Mouse (Mus musculus): Measurements from ENCODE around the gene Tent5d.
A peak's percentile ranks its signal among the peaks of the same experiment; 100 is the strongest.

Gene Tent5d

DNA sequence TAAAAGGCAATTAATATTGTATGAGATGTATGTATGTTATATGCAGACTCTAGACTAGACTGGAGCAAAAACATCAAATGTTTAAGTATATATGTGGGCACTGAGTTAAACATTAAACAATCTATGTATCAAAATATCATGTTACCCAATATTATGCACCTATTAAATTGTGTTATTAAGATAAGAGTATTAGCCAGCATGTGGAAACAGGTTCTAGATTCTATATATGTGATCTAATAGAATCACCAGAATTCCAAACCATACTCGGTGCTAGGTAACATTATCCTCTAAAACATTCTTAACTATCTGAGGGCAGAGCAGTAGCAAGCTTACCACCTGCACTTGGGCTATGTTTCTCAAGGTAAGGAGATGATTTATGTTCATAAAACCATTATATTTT lies at the start of gene Tent5d:
Gene Tent5d (plus strand): TSS at position 301 of the 400 bp plus-strand sequence.
- no peak for DNase-seq (ENCODE audit: low spot score in 2 of 2)

DNA sequence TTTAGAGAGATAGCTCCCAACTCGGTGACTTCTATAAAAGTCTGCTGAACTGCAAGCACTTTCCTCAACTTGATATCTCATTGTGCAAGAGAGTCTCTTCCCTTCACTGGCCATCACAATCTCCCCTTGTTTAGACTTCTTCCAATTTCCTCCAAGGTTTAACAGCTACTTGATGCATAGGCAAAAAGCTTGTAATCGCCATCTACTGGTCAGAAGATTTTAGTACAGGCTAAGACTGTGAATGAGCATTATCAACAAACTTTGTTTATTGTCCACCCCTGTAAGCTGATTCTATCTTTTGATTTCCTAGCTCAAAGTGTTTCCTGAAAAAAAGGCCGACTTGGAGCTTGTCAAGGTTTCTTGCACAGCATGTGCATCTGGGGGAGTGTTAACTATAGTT lies 24.5 kb upstream of the Tent5d start:
- DNase-seq (ENCODE audit: low spot score in 2 of 2): no peak

DNA sequence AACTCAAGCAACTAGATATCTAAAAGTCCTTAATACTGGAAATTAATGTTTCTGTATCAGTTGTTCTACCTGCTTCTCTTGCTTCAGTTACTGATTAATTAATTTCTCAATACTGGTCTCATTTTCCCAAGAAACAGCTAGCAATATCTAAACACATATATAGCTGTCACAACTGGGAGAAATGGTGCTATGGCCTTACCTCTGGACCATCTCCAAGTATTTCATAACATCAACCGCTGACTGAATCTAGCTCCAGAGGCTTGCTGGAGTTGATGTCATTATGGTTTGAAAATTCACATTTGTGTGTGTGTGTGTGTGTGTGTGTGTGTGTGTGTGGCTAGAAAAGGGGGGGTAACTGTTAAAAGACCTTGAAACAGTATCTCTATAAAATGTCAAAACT lies 2.3 kb upstream of the Tent5d start:
- DNase-seq (ENCODE audit: low spot score in 2 of 2): no peak

DNA sequence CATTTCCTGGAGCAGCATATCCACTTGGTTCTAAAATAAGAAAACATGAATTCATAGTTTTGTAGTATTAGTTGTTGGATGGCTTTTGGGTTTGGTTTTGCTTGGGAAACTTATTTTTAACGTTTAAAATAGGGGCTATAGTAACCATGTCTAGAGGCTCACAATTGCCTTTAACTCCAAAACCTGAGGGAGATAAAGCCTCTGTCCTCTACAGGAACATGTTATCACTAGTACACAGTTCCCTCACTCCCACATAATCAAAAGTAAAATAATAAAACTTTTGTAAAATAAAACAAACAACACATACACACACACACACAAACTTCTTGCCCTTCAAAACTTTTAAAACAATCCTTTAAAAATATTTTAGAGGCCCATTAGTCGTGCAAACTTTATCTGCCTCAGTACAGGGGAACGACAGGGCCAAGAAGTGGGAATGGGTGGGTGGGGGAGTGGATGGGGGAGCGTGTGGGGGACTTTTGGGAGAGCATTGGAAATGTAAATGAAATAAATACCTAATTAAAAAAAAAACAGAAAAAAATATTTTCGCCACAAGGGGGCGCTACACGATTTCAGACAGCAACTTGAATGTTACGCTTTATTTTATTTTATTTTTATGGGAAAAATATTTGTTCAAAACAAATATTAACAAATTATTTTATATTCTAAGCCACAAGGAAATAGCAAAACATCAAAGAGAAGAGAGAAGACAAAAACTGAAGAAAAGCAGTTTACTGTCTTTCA lies 1.5 kb upstream of the Tent5d start:
- no peak for DNase-seq (ENCODE audit: low spot score in 2 of 2)

DNA sequence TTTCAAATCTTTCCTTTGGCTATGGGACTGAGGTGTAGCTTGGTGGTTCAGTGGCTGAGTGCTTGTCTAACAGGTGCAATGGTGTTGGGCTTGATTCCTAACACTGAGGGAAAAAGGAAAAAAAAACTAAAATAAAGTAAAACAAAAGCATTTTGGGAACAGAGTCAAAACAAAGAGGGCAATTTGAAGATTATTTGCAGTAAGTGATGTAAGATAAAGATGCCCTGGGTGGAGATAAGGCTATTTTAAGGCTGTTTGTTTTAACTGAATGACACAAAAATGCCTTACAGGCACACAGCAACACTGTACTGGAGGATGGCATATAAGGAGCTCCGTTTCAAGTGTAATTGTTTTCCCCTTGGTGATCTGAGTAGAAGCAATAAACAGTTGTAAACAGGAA lies 3.4 kb downstream of the Tent5d start:
- DNase-seq (ENCODE audit: low spot score in 2 of 2): no peak

DNA sequence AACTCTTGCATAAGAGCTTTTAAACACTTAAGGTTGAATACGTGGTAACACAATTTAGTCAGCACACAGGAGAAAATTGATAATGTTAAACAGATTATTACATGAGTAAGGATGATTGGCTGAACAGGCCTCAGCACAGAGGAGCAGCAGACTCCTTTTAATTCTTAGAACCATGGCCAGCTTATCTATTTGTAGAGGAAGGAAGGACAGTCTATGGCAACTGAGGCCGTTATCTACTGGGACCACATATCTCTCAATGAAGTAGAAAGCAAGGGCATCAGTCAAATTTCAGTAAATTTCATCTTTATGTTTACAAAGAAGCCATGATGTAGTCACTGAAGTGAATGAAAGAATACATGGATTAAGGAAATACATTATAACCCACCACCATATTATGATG lies 4.5 kb downstream of the Tent5d start:
- DNase-seq (ENCODE audit: low spot score in 2 of 2): no peak

DNA sequence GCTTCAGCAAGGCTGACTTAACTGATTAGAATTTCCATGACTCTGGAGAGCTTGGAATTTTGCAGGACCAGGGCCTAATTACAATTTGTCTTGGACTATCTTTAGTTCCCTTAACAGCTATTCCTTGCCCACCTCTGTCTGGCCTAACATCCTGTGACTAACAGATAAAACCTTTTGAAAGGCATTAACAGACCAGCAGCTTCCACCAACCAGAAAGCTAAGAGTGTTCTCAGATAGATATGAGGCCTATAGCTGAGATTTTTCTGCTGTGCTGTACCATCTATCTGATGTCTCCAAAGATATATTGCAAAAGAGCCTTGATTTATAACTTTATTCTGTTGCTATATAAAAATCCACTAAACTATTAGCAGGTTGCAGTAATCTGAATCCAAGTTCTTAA lies 19.7 kb downstream of the Tent5d start:
- DNase-seq (ENCODE audit: low spot score in 2 of 2): no peak

DNA sequence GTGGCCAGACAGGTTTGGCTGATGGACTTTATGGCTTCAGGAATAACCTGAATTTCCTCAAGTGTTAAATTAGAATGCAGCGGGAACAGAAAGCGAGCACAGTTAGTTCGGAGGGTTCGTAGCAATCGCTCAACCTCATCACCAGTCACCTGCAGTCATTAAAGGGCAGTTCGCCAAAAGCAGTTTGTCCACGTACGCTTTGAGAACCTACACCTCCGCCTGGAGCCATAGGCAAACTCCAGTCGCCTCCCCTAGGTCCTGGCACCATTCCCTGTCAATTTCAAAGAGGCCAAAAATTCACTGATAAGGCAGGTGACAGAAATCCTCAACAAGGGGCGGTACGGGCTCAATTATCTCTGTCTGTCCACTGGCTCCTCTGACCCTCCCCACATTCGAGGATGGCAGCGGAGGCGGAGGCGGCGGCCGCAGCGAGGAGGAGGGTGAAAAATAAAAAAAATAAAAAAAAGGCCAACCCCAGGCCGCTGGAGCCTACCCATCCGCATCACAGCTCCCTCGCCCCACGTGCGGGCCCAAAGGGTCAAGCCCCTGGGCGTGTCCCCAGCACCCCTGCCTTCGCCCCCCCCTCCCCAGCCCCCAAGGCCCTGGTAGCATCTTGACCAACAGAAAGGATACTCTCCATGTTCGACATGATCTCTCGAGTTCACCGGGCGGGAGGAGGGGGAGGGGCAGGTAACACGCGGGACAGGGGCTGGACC lies 23.3 kb downstream of the Tent5d start:
- peak; percentile 4 to 6 for DNase-seq (ENCODE audit: low spot score in 2 of 2)

DNA sequence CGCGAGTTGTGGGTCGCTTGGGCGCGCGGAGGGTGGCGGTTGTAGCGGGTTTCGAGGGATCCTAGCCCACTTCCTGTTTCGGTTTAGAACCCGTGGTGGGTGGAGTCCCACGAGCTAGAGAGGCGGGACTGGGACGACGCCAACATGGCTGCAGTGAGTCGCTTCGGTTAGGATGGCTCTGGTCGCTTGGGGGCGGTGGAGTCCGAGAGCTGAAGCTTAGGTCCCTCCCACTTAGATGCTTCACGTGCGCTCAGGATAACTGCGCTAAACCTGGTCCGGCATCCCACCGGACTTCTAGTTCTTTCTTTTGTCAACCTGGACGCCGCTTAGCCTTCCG lies 23.8 kb downstream of the Tent5d start, which contains the start of gene 2610002M06Rik:
Gene 2610002M06Rik (minus strand): TSS at position 117 of the 337 bp plus-strand sequence.
- peak; percentile 67 to 69 for DNase-seq (ENCODE audit: low spot score in 2 of 2)

DNA sequence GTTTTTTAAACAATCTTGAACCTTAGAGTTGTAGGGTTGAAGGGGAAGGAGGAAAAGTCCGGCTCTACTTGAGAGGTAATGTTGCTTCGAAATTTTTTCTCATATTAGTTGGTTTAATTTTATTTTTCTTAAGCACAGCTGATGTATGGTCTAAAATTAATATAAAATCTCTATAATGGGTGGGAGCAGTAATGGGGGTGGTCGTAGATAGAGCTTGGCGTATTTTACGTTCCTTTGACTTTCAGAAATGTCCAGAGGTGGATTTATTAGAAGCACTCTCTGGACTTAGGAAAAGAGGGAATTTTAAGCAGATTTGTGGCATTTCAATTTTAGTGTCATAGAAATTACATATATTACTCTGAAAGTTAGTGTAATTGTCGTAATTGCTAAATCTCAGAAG lies 24.3 kb downstream of the Tent5d start:
- DNase-seq (ENCODE audit: low spot score in 2 of 2): no peak

DNA sequence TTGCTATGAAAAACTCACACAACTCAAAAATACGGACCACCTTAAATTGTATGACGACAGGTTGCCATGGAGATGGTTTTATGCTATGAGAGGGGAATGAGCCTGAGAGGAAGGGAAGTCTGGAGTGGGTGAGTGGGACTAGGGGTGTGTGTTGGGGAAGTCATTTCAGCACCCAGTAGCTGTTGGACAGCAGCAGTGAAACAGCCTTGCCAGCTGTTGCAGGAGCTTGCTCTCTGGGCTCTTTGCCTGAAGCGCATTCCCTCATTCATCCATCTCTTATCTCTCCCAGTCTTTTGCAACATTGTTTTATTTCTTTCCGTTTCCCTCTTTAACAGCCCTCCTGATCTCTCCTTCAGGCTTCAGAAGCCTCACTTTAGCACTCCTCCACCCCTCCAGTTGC lies 65.8 kb downstream of the Tent5d start:
- no peak for DNase-seq (ENCODE audit: low spot score in 2 of 2)

Measured in frontal cortex, postnatal 14 days (tissue).